Mouse (Mus musculus): ENCODE measurements around the gene Hoxd12.

Gene Hoxd12

GRCm38 (mm10) chr2:74682796-74683195 is 8.0 kb downstream of the Hoxd12 start:
- DNase-seq: no peak

DNA sequence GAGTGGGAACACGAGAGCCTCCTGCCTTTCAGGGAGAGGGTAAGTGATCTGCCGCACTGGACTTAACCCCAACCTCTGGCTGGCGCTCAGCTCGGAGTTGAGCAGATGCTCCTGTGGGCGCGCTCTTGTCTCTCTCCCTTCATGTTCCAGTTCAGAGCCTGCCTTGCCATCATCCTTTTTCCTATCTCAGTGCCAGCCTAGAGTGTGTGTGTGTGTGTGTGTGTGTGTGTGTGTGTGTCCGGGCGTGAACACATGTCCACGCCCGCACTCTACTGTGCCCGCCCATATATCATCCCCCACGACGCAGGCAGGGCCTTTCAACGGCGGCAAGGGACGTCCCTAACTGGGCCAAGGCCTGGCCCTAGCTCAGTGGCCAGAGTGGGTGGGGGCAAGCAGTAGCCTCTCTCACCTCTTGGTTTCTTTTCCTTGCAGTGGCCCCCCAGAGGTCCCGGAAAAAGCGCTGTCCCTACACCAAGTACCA is 8.7 kb downstream of the Hoxd12 start:
- no peak for DNase-seq

- DNase-seq: no peak
Observed at GRCm38 (mm10) chr2:74684106-74684505, 9.3 kb downstream of the Hoxd12 start.

DNA sequence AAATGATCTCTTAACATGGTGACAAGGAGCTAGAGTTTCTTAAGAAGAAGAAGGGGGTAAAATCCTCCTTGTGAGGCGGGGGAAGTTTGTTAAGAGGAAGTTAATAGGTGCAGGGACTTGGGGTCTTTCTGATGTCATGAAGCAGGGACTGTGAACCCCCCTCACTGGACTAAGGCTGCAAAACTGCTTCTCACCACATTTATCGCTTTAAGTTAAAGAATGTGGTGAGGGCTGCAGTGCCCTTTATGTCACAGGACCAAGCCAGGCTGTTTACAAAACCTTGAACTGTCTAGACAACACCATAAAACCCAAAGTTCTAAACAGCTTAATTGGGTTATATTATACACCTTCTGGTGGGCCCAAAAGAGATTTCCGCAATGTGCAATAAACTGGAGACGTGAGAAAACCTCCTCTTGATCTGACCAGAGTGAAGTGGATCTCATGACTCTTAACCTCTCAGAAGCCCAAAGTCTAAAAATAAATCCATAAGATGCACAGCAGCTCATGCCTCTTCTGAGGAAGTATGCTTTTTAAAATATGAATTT is 10.3 kb downstream of the Hoxd12 start:
- no peak for DNase-seq

- peak; percentile 67 for DNase-seq
Observed at GRCm38 (mm10) chr2:74686301-74686987, 11.6 kb downstream of the Hoxd12 start.

- DNase-seq: no peak
Observed at GRCm38 (mm10) chr2:74686988-74687697, 12.3 kb downstream of the Hoxd12 start.

DNA sequence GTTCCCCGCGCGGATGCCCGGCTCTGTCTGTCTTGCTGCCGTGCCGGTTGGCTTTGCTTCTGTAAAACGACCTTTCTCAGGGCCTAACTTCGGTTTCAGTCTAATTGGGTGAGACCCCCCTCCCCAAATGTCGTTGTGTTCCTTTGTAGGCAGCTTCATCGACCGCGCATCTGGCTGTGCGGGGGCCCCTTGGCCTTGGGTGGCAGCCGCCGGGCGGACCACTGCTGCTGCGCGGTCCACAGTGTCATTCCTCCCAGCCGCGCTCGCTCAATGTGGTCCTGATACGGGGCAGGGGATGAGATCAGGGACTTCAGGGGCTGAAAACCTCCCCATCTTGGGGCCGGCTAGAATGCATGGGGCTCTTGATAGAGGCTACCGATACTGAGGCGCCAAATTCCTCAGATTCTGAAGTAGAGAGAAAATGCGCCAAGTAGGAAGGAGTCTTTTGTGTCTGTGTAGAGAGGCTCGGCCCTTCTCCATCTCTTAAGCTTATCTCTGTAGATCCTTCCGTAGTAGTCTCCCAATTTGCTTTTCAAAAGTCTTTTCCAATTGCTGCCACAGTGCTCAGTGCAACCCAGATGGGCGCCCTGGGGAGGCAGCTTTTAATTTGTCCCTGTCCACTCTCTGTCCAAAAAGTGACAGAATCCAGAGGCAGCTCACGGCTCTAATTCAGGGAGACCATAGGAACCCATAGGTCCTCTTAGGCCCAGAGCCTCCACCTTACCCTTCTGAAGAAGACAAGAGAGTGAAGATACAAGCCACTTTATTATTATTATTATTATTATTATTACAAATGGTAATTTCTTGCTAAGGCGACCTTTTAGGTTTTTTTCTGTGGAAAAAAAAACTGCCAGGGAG is 13.1 kb downstream of the Hoxd12 start:
- no peak for DNase-seq

- no peak for DNase-seq
Observed at GRCm38 (mm10) chr2:74688795-74689573, 14.2 kb downstream of the Hoxd12 start.

GRCm38 (mm10) chr2:74689574-74690337 is 14.9 kb downstream of the Hoxd12 start:
- DNase-seq: no peak

DNA sequence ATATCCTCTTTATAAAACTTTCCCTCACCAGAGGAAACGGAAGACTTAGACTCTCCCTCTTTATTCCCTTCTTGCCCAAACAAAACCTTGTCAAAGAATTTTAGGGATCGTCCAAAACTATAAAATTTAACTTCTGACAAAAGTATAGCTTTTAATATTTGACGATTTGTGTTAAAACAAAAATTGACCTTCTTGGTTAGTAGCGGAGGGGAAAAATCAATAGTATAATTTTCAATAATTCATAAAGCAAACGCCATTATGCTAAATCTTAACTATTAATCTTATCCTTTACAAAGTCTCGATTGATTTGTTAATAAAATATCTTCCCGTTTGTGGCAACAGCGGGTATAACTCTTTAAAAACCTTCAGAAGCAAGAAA is 15.5 kb downstream of the Hoxd12 start:
- DNase-seq: no peak

- DNase-seq: peak; percentile 45
Observed at GRCm38 (mm10) chr2:74691022-74691951, 16.5 kb downstream of the Hoxd12 start, which contains the start of gene Hoxd10. Hoxd10 (plus strand) TSS chr2:74691924.

DNA sequence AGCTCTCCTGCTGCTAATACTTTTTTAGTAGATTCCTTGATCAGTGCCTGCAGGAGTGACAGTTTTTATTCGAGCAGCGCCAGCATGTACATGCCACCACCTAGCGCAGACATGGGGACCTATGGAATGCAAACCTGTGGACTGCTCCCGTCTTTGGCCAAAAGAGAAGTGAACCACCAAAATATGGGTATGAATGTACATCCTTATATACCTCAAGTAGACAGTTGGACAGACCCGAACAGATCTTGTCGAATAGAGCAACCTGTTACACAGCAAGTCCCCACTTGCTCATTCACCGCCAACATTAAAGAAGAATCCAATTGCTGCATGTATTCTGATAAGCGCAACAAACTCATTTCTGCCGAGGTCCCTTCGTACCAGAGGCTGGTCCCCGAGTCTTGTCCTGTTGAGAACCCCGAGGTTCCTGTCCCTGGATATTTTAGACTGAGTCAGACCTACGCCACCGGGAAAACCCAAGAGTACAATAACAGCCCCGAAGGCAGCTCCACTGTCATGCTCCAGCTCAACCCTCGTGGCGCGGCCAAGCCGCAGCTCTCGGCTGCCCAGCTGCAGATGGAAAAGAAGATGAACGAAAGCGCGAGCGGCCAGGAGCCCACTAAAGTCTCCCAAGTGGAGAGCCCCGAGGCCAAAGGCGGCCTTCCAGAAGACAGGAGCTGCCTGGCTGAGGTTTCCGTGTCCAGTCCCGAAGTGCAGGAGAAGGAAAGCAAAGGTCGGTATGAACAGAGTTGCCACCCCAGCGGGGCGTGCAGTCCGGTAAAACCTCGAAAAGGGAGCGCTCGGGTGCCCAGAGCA is 17.4 kb downstream of the Hoxd12 start:
- no peak for DNase-seq

DNA sequence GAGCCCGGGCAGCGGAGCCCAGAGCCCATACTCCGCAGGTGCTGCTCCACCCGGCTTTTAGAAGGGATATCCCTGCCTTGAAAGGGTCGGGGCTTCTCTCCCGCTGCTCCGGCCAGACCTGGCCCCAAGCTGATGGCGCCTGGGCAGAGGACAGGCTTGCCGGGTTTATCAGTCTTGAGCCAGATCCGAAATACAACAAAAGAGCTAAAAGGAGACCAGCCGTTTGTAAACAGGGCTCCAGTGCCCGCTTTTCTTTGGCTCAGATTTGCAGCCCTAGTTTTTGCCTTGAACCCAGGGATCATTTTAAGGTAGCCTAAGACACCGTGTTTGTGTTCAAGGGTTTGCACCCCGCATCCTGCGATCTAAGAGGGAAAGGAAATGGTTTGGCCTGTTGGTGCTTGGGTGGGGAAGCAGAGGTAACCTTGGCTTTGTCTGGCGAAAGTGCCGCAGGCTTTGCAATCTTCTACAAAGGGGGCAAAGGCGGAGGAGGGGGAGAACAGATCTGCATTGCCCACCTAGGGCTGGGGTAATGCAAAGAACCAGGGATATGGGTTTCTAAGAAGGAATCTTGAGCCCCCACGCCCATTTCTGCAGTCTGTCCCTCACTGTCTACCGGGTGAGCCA is 18.1 kb downstream of the Hoxd12 start:
- no peak for DNase-seq

DNA sequence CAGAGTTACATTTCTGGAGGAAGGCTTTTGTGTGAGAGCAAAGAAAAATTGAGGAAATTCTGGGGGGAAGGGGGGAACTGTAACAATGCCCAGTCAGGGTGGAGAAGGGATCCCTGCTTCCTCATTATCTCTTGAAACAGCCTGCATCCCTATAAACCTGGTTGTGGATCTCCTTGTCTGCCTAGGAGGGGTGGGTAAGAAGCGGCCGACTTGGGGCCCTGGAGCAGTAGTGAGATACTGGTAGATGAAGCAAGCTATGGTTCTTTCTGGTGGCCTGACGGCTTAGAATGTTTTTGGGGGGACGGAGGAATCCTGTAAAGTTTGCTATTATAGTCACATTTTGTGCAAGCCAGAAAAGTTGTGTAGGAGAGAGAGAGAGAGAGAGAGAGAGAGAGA is 18.6 kb downstream of the Hoxd12 start:
- DNase-seq: no peak

- DNase-seq: no peak
Observed at GRCm38 (mm10) chr2:74694066-74694465, 19.3 kb downstream of the Hoxd12 start.

DNA sequence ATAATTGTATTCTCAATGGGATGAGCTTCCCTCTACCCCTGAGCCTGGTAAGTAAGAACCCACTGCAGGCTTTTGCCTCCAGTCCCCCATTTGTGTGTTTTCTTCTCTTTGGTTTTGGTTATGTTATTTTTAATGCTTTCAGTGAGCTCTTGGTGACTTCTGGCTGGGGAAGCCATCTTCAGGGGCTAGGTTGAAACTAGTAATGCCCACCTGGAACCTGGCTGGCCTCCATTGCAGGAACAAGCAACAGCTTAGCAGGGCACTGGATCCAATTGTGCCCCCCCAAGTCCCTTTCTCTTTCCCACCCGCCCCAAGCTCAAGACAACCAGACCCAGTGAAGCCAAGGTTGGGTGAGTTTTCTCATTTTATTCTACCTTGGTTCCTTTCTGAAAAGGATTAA is 20.6 kb downstream of the Hoxd12 start:
- DNase-seq: no peak

GRCm38 (mm10) chr2:74695813-74696430 is 21.1 kb downstream of the Hoxd12 start:
- DNase-seq: no peak
